Mouse (Mus musculus) CH12.LX (cell line): Measurements from ENCODE around the gene Krtap9-3. TPM values are rescaled to one million over a fixed set of nuclear protein-coding genes. Genes with fewer than 3 reads are reported as not detected.

Source experiments
- DNase-seq: peaks from one replicate; pipeline ENCODE4 v3.0.0-alpha.2; 2013; ENCODE audit errors: extremely low read depth
- H3K27ac ChIP-seq: 2 replicates; pipeline ENCODE4 v1.5.1; 2012; ENCODE audit warnings: low read depth, mild to moderate bottlenecking, control low read depth, moderate library complexity; ENCODE audit not compliant: insufficient read depth
- H3K27me3 ChIP-seq: replicated peaks from 2 replicates; pipeline ENCODE3; 2012; ENCODE audit warnings: inconsistent platforms
- H3K36me3 ChIP-seq, 2 experiments: replicated peaks in 1 of 2; 2 replicates each; pipeline versions ENCODE3 to v1.6.1; 2012; ENCODE audit warnings: inconsistent platforms in 1 of 2, low read length in 1 of 2, mild to moderate bottlenecking in 1 of 2, mixed read lengths in 1 of 2, moderate library complexity in 1 of 2; ENCODE audit not compliant: control insufficient read depth in 1 of 2, insufficient read depth in 1 of 2
- H3K4me1 ChIP-seq, 2 experiments: 2 replicates each; pipeline ENCODE4 v1.6.1; 2012; ENCODE audit warnings: inconsistent platforms in 1 of 2, moderate library complexity in 1 of 2; ENCODE audit not compliant: insufficient read depth in 2 of 2, control insufficient read depth in 1 of 2
- H3K4me2 ChIP-seq: 2 replicates; pipeline ENCODE4 v1.6.1; 2012; ENCODE audit warnings: low read depth, mild to moderate bottlenecking, control low read depth; ENCODE audit not compliant: poor library complexity, insufficient read depth, severe bottlenecking
- H3K4me3 ChIP-seq, 3 experiments: fragments of 150-350 bp in 1 of 3; sonication (generic) in 1 of 3; replicated peaks in 1 of 3; 2 replicates each; pipeline versions ENCODE3 to v1.5.1; 2011 to 2012; ENCODE audit warnings: low read depth in 2 of 3, low read length in 2 of 3, mild to moderate bottlenecking in 2 of 3, moderate library complexity in 2 of 3, control low read depth in 1 of 3, improper control_type of control experiment in 1 of 3, inconsistent platforms in 1 of 3, mixed read lengths in 1 of 3; ENCODE audit not compliant: poor library complexity in 1 of 3
- H3K79me2 ChIP-seq: replicated peaks from 2 replicates; pipeline ENCODE4 v1.6.1; 2012; ENCODE audit warnings: mild to moderate bottlenecking, moderate library complexity; ENCODE audit not compliant: control insufficient read depth, poor library complexity, insufficient read depth, severe bottlenecking; ENCODE audit errors: extremely low read depth
- H3K9ac ChIP-seq: 2 replicates; pipeline ENCODE4 v1.6.1; 2012; ENCODE audit warnings: low read depth, mild to moderate bottlenecking, control low read depth, moderate library complexity; ENCODE audit not compliant: insufficient read depth
- H3K9me3 ChIP-seq: replicated peaks from 2 replicates; pipeline ENCODE3; 2012; ENCODE audit warnings: low read length, inconsistent platforms, mixed read lengths
- BHLHE40 ChIP-seq: IDR thresholded peaks from 2 replicates; pipeline ENCODE4 v1.6.1; 2011; ENCODE audit warnings: mild to moderate bottlenecking, low read depth, low read length, improper control_type of control experiment
- CTCF ChIP-seq, 2 experiments: IDR thresholded peaks in 1 of 2; conservative IDR thresholded peaks in 1 of 2; 2 replicates each; pipeline ENCODE4 v1.5.1; 2011 to 2012; ENCODE audit warnings: low read depth in 2 of 2, low read length in 2 of 2, improper control_type of control experiment in 1 of 2, inconsistent platforms in 1 of 2, mild to moderate bottlenecking in 1 of 2, moderate library complexity in 1 of 2
- ETS1 ChIP-seq: conservative IDR thresholded peaks from 2 replicates; pipeline ENCODE4 v1.6.1; 2012; ENCODE audit warnings: low read depth, mild to moderate bottlenecking, inconsistent platforms, low read length, improper control_type of control experiment, moderate library complexity
- GABPA ChIP-seq: IDR thresholded peaks from 2 replicates; pipeline ENCODE4 v1.6.1; 2012; ENCODE audit warnings: low read depth, low read length, improper control_type of control experiment, inconsistent platforms; ENCODE audit not compliant: insufficient replicate concordance
- HCFC1 ChIP-seq: IDR thresholded peaks from 2 replicates; pipeline ENCODE4 v1.6.1; 2012; ENCODE audit warnings: low read depth, mild to moderate bottlenecking, inconsistent platforms, low read length, improper control_type of control experiment
- IRF4 ChIP-seq: IDR thresholded peaks from 2 replicates; pipeline ENCODE4 v1.6.1; 2014; ENCODE audit warnings: low read depth, mild to moderate bottlenecking, inconsistent platforms, low read length, improper control_type of control experiment
- JUN ChIP-seq: IDR thresholded peaks from 2 replicates; pipeline ENCODE4 v1.6.1; 2011; ENCODE audit warnings: low read depth, mild to moderate bottlenecking, low read length, improper control_type of control experiment, moderate library complexity; ENCODE audit not compliant: insufficient read depth
- MAFK ChIP-seq: IDR thresholded peaks from 2 replicates; pipeline ENCODE4 v1.6.1; 2011; ENCODE audit warnings: low read length, improper control_type of control experiment; ENCODE audit not compliant: insufficient replicate concordance
- MAX ChIP-seq: IDR thresholded peaks from 2 replicates; pipeline ENCODE4 v1.6.1; 2011; ENCODE audit warnings: low read length, improper control_type of control experiment
- MAZ ChIP-seq: IDR thresholded peaks from 2 replicates; pipeline ENCODE4 v1.6.1; 2012; ENCODE audit warnings: low read depth, mild to moderate bottlenecking, inconsistent platforms, low read length, improper control_type of control experiment, moderate library complexity
- MEF2A ChIP-seq: IDR thresholded peaks from 2 replicates; pipeline ENCODE4 v1.6.1; 2014; ENCODE audit warnings: low read depth, mild to moderate bottlenecking, inconsistent platforms, low read length, improper control_type of control experiment, borderline replicate concordance
- MYC ChIP-seq: IDR thresholded peaks from 2 replicates; pipeline ENCODE4 v1.6.1; 2011; ENCODE audit warnings: low read depth, mild to moderate bottlenecking, improper control_type of control experiment, low read length
- NELFE ChIP-seq: IDR thresholded peaks from 2 replicates; pipeline ENCODE4 v1.6.1; 2011; ENCODE audit warnings: low read depth, low read length, improper control_type of control experiment
- POLR2AphosphoS2 ChIP-seq: IDR thresholded peaks from 2 replicates; pipeline ENCODE4 v1.6.1; 2011; ENCODE audit warnings: low read depth, low read length, improper control_type of control experiment
- SMC3 ChIP-seq: IDR thresholded peaks from 2 replicates; pipeline ENCODE4 v1.6.1; 2011; ENCODE audit warnings: low read depth, low read length, improper control_type of control experiment
- TBP ChIP-seq: conservative IDR thresholded peaks from 2 replicates; pipeline ENCODE4 v1.6.1; 2011; ENCODE audit warnings: low read depth, low read length, improper control_type of control experiment
- USF2 ChIP-seq: conservative IDR thresholded peaks from 2 replicates; pipeline ENCODE4 v1.6.1; 2011; ENCODE audit warnings: low read depth, low read length, improper control_type of control experiment
- ZC3H11A ChIP-seq: IDR thresholded peaks from 2 replicates; pipeline ENCODE4 v1.6.1; 2012; ENCODE audit warnings: low read depth, mild to moderate bottlenecking, inconsistent platforms, low read length, improper control_type of control experiment
- ZNF384 ChIP-seq: IDR thresholded peaks from 2 replicates; pipeline ENCODE4 v1.6.1; 2012; ENCODE audit warnings: low read depth, low read length, improper control_type of control experiment, inconsistent platforms
- dilution Hi-C: fragments of 300-500 bp; cut with MboI; formaldehyde crosslinking; loops from 2 replicates; pipeline ENCODE4 v1.14.3; 2020; ENCODE audit warnings: low sequenced_read_pairs; ENCODE audit not compliant: extremely low pct_unique_long_range_greater_than_20kb, extremely low pct_ligation_motif_present
- in situ Hi-C: fragments of 300-500 bp; cut with MboI; formaldehyde crosslinking; loops from 3 replicates; pipeline ENCODE4 v1.14.3; 2019; ENCODE audit warnings: low sequenced_read_pairs, low pct_ligation_motif_present, low pct_unique_long_range_greater_than_20kb, mixed read lengths
- polyA plus RNA-seq: library from polyadenylated mRNA; unstranded; fragments of >175 nt; gene quantifications from 2 replicates; pipeline ENCODE4 v1.2.1, GENCODE M21; 2012; ENCODE audit warnings: low read depth; ENCODE audit not compliant: insufficient read length
- total RNA-seq, 2 experiments: library from RNA; depleted of rRNA; stranded (reverse); fragments of 300-350 nt in 1 of 2; fragments of >200 nt in 1 of 2; gene quantifications; 2 replicates each; pipeline ENCODE4 v1.2.3; 2012 to 2014

Gene Krtap9-3
- total and polyA plus RNA-seq, 3 experiments = not detected

GRCm38 (mm10) chr11:99634653-99635134, 36.8 kb upstream of the Krtap9-3 start, which contains the start of gene Krtap4-2:
TSS of gene Krtap4-2 (minus strand) at chr11:99635084.
- Histone ChIP-seq H3K27ac (no peak within 1 kb of the TSS), H3K79me2 (no peaks in the 10 kb centered on the region), H3K36me3 (no peaks in the 10 kb centered on the region), H3K4me3 (no peak within 1 kb of the TSS), H3K9me3 (no peaks in the 10 kb centered on the region), H3K4me2 (no peak within 1 kb of the TSS)
- DNase-seq = no peak
- TF ChIP-seq MAX (no peak), GABPA (no peak), MYC (no peak), ZNF384 (no peak), MEF2A (no peak), MAZ (no peak), MAFK (no peak), IRF4 (no peak), CTCF (conservative IDR thresholded peaks at IDR 0.05 in 1 of 2, IDR thresholded peaks at IDR 0.05 in 1 of 2; ENCODE audit: low read depth in 2 of 2, low read length in 2 of 2) (no peak), TBP (no peak), NELFE (no peak), POLR2AphosphoS2 (no peak)
- TF ChIP-seq, all 38 proteins: peak for 0
- Histone ChIP-seq H3K9ac (no peak within 1 kb of the TSS), H3K27me3 (peaks cover 86% of the 10 kb centered on the region), H3K4me1 (no peaks in the 10 kb centered on the region)
- dilution Hi-C loops (no loop called here), in situ Hi-C loops (no loop called here)

DNA sequence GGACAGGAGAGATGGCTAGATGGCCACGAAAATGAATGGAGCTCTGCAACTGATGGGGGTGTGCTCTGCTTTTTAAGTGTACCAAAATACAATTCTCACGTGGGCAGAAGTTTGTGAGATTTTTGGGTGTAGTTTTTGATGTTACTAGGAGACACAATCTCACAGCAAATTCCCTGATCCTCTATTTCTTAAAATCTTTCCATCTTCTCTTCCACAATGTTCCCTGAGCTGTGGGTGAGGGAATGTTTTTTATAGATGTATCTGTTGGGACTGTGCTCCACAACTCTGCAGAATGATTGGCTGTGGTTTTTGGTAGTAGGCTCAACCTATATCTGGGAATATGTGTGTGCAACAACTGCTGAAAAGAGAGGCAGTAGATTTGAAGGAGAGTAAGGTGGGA, 35.4 kb upstream of the Krtap9-3 start:
- Histone ChIP-seq H3K27ac (no peak overlapping the region), H3K36me3 (no peaks in the 10 kb centered on the region), H3K4me3 (no peak overlapping the region), H3K9ac (no peak overlapping the region), H3K4me2 (no peak overlapping the region), H3K27me3 (peaks cover 83% of the 10 kb centered on the region), H3K4me1 (no peaks in the 10 kb centered on the region)
- in situ Hi-C loops = no loop called here
- TF ChIP-seq MYC (no peak), USF2 (no peak), JUN (no peak), ETS1 (no peak), MEF2A (no peak), SMC3 (no peak), BHLHE40 (no peak), ZC3H11A (no peak), POLR2AphosphoS2 (no peak), HCFC1 (no peak)
- TF ChIP-seq, all 38 proteins: peak for 0
- Histone ChIP-seq H3K79me2 (no peaks in the 10 kb centered on the region), H3K9me3 (no peaks in the 10 kb centered on the region)
- DNase-seq = no peak
- dilution Hi-C loops = no loop called here
